Mouse (Mus musculus) bone marrow macrophage, adult 2 months (primary cell): Measurements from ENCODE around the gene Enpp7.

Source experiments
- CTCF ChIP-seq: IDR thresholded peaks from 2 replicates; pipeline ENCODE4 v1.5.1; 2012; ENCODE audit warnings: low read depth, mild to moderate bottlenecking, low read length, moderate library complexity
- POLR2A ChIP-seq: IDR thresholded peaks from 2 replicates; pipeline ENCODE4 v1.6.1; 2012; ENCODE audit warnings: mild to moderate bottlenecking, low read depth, low read length, borderline replicate concordance

GRCm38 (mm10) chr11:119014455-119014854, 26.5 kb downstream of the Enpp7 start:
- TF ChIP-seq POLR2A: no peak
- no peak for TF ChIP-seq CTCF
